Mouse (Mus musculus) cerebellum, adult 2 months (tissue): ENCODE data around the gene Fam107b.
A peak's percentile ranks its signal among the peaks of the same experiment; 100 is the strongest.

ENCODE experiments used
- CTCF ChIP-seq: fragments of 200-500 bp; IDR thresholded peaks from 2 replicates; pipeline ENCODE4 v1.5.1; 2011; ENCODE audit warnings: low read depth, mild to moderate bottlenecking, control low read depth, low read length, moderate library complexity, borderline replicate concordance; ENCODE audit not compliant: insufficient read depth
- POLR2A ChIP-seq: fragments of 200-500 bp; IDR thresholded peaks from 2 replicates; pipeline ENCODE4 v1.6.1; 2011; ENCODE audit warnings: low read length, control low read depth, borderline replicate concordance; ENCODE audit not compliant: insufficient read depth

GRCm38 (mm10) chr2:3769260-3769659, 199.0 kb downstream of the Fam107b start:
- TF ChIP-seq POLR2A (no peak), CTCF (peak; percentile 89)
